Mouse (Mus musculus): ENCODE data around the gene Tns1. TPM values are rescaled to one million over a fixed set of nuclear protein-coding genes. Genes with fewer than 3 reads are reported as not detected.

Tns1 gene
- polyA plus RNA-seq, 1 experiment from 2014 or later: 11.3 TPM

GRCm38 (mm10) chr1:74130883-74131659, 6.8 kb upstream of the Tns1 start:
- 88% methylated on average over 8 of the region's 8 CpGs for WGBS

GRCm38 (mm10) chr1:74124991-74125552, 823 bp upstream of the Tns1 start, which contains the start of gene Rufy4:
Gene Rufy4, plus strand, starts transcription at chr1:74125541.
- peak within 1 kb of the TSS; percentile 81 for H3K4me2 ChIP-seq (ENCODE audit: low read depth, low read length)
- H3K9ac ChIP-seq (replicated peaks; ENCODE audit: low read depth, low read length): peak within 1 kb of the TSS; percentile 55
- H3K27ac ChIP-seq (ENCODE audit: low read depth, low read length): no peak within 1 kb of the TSS
- WGBS: under 1% methylated on average over 12 of the region's 12 CpGs
- H3K36me3 ChIP-seq (ENCODE audit: control insufficient read depth, insufficient read depth, low read length): no peaks in the 10 kb centered on the region
- ATAC-seq (ENCODE audit: low read depth): peak; percentile 60
- H3K27me3 ChIP-seq (ENCODE audit: control insufficient read depth, insufficient read depth, low read length): peaks cover 7% of the 10 kb centered on the region; the same call in 1 of the 2 replicates
- no peaks in the 10 kb centered on the region for H3K9me3 ChIP-seq (ENCODE audit: control insufficient read depth, low read length)
- peaks cover 10% of the 10 kb centered on the region; the same call in 1 of the 2 replicates for H3K4me1 ChIP-seq (ENCODE audit: control insufficient read depth, insufficient read depth, low read length)
- H3K4me3 ChIP-seq (ENCODE audit: low read depth, low read length): peak within 1 kb of the TSS; percentile 43

More at GRCm38 (mm10) chr1:74130883-74131659, 6.8 kb upstream of the Tns1 start:
- no peaks in the 10 kb centered on the region for H3K27me3 ChIP-seq (ENCODE audit: control insufficient read depth, insufficient read depth, low read length)
- no peak overlapping the region for H3K4me2 ChIP-seq (ENCODE audit: low read depth, low read length)
- H3K4me3 ChIP-seq (ENCODE audit: low read depth, low read length): no peak overlapping the region
- no peaks in the 10 kb centered on the region for H3K9me3 ChIP-seq (ENCODE audit: control insufficient read depth, low read length)
- ATAC-seq (ENCODE audit: low read depth): no peak
- H3K36me3 ChIP-seq (ENCODE audit: control insufficient read depth, insufficient read depth, low read length): no peaks in the 10 kb centered on the region
- no peaks in the 10 kb centered on the region for H3K4me1 ChIP-seq (ENCODE audit: control insufficient read depth, insufficient read depth, low read length)
- H3K27ac ChIP-seq (ENCODE audit: low read depth, low read length): no peak overlapping the region
- H3K9ac ChIP-seq (replicated peaks; ENCODE audit: low read depth, low read length): no peak overlapping the region

DNA sequence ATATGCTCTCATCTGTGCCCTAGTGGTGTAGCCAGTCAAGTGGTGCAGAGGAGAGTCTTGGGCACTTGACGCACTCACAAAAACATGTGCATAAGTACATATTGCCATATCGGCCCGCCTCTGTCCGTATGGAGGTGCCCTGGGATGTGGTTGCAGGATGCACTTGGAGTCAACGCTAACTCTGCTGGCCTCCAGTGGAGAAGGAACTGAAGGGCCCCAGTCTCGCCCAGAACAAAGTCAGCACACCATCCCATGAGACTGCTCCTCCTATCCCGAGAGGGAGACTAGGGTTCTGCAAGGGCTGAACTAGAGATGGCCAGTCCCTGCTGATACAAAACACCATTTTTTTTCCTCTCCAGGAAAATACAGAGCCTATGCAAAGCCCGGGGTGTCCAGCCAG, 1.0 kb downstream of the Tns1 start:
- Histone ChIP-seq H3K4me2 (ENCODE audit: low read depth, low read length) (peak overlapping the region; percentile 29; the same call in 1 of the 2 replicates), H3K9ac (replicated peaks; ENCODE audit: low read depth, low read length) (no peak overlapping the region), H3K36me3 (ENCODE audit: control insufficient read depth, insufficient read depth, low read length) (no peaks in the 10 kb centered on the region), H3K27ac (ENCODE audit: low read depth, low read length) (no peak overlapping the region), H3K9me3 (ENCODE audit: control insufficient read depth, low read length) (no peaks in the 10 kb centered on the region), H3K27me3 (ENCODE audit: control insufficient read depth, insufficient read depth, low read length) (peaks cover 7% of the 10 kb centered on the region; the same call in 1 of the 2 replicates), H3K4me1 (ENCODE audit: control insufficient read depth, insufficient read depth, low read length) (peaks cover 10% of the 10 kb centered on the region; the same call in 1 of the 2 replicates), H3K4me3 (ENCODE audit: low read depth, low read length) (no peak overlapping the region)
- no peak for ATAC-seq (ENCODE audit: low read depth)
- WGBS: 55% methylated on average over 8 of the region's 8 CpGs

DNA sequence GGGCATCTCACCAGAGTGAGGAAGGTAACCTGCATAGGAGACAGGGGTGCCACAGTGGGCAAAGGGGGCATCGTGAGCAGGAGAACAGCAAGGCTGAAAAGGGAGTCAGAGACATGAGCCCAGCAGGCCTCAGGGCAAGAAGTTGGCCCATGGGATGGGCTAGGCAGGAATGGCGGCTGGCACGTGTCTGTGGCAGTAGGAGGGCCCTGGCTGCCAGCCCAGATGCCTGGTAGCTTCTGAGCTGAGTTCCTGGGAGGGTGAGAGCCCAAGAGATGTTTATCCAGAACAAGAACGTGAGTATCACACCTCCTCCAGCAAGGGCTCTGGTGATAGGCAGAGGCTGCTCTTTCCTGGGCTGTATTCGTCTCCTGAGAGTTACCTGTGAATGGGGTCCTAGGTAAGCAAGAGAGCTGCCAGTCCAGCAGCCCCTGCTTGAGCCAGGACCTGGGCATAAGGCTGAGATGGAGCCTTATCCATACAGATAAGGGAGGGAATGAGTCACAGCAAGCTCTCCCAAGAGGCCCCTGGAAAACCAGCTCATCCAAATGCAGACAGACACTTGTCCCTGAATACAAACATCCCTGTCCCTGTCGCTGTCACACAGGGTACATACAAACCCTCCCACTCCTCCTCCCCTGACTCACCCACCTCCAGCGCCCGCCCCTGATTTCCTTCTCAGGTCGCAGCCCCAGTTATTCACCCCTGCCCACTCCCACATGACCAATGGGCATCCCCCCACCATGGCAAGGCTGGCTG, 2.2 kb downstream of the Tns1 start:
- Histone ChIP-seq H3K4me1 (ENCODE audit: control insufficient read depth, insufficient read depth, low read length) (peaks cover 10% of the 10 kb centered on the region; the same call in 1 of the 2 replicates), H3K9ac (replicated peaks; ENCODE audit: low read depth, low read length) (no peak overlapping the region), H3K27ac (ENCODE audit: low read depth, low read length) (no peak overlapping the region), H3K4me2 (ENCODE audit: low read depth, low read length) (0 out of 2 replicates have a peak overlapping the region, but pooled peaks have one; percentile 1), H3K9me3 (ENCODE audit: control insufficient read depth, low read length) (no peaks in the 10 kb centered on the region), H3K27me3 (ENCODE audit: control insufficient read depth, insufficient read depth, low read length) (peaks cover 7% of the 10 kb centered on the region; the same call in 1 of the 2 replicates), H3K36me3 (ENCODE audit: control insufficient read depth, insufficient read depth, low read length) (no peaks in the 10 kb centered on the region), H3K4me3 (ENCODE audit: low read depth, low read length) (no peak overlapping the region)
- 38% methylated on average over 9 of the region's 9 CpGs for WGBS
- ATAC-seq (ENCODE audit: low read depth): peak; percentile 45; the same call in 1 of the 2 replicates

DNA sequence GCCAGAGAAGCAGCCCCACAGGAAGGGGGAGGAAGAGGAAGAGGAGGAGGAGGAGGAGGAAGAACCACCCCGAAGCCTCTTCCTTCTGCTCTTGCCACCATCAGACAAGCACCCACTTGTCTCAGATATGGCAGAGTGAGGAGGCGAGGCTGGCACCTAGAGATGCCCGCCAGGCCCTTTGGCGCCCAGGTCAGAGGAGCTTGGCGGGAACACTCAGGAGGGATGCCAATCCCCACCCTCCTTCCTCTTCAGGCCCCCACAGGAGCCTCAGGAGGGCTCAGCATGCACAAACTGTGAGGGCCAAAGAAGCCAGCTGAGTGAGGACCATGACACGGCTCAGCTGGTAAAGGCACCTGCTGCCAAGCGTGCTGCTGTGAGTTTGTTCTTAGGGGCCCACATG, 3.1 kb downstream of the Tns1 start:
- peaks cover 7% of the 10 kb centered on the region; the same call in 1 of the 2 replicates for H3K27me3 ChIP-seq (ENCODE audit: control insufficient read depth, insufficient read depth, low read length)
- 88% methylated on average over 7 of the region's 7 CpGs for WGBS

GRCm38 (mm10) chr1:74119115-74119514, 5.1 kb downstream of the Tns1 start:
- peak; percentile 21; the same call in 1 of the 2 replicates for ATAC-seq (ENCODE audit: low read depth)
- WGBS: 46% methylated on average over 1 of the region's 1 CpGs

More for the DNA sequence above, 3.1 kb downstream of the Tns1 start:
- Histone ChIP-seq H3K9ac (replicated peaks; ENCODE audit: low read depth, low read length) (no peak overlapping the region), H3K4me2 (ENCODE audit: low read depth, low read length) (no peak overlapping the region), H3K4me3 (ENCODE audit: low read depth, low read length) (no peak overlapping the region), H3K4me1 (ENCODE audit: control insufficient read depth, insufficient read depth, low read length) (peaks cover 10% of the 10 kb centered on the region; the same call in 1 of the 2 replicates), H3K36me3 (ENCODE audit: control insufficient read depth, insufficient read depth, low read length) (no peaks in the 10 kb centered on the region), H3K27ac (ENCODE audit: low read depth, low read length) (no peak overlapping the region), H3K9me3 (ENCODE audit: control insufficient read depth, low read length) (no peaks in the 10 kb centered on the region)
- no peak for ATAC-seq (ENCODE audit: low read depth)

DNA sequence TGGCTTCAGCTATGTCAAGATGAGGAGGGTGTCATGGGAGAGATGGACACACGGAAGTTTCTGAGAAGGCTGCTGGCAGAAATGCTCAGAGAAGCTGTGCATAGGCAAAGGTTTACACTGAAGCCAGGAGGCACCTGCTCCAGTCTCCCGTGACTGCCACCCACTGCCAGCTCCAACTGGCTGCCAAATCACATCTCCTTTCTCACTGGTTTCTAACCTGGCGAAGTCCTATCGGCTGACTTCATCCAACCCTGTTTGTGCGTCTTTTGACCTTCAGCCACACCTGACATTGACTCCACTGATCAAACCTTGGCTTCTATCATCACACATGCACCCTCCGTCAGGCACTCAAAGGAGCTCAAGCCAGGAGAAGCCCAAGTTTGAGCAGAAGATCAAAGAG, 6.4 kb downstream of the Tns1 start:
- no peak overlapping the region for H3K4me3 ChIP-seq (ENCODE audit: low read depth, low read length)
- no peaks in the 10 kb centered on the region for H3K27me3 ChIP-seq (ENCODE audit: control insufficient read depth, insufficient read depth, low read length)
- 95% methylated on average over 6 of the region's 6 CpGs for WGBS
- no peaks in the 10 kb centered on the region for H3K36me3 ChIP-seq (ENCODE audit: control insufficient read depth, insufficient read depth, low read length)
- ATAC-seq (ENCODE audit: low read depth): no peak
- H3K9ac ChIP-seq (replicated peaks; ENCODE audit: low read depth, low read length): no peak overlapping the region
- no peaks in the 10 kb centered on the region for H3K4me1 ChIP-seq (ENCODE audit: control insufficient read depth, insufficient read depth, low read length)
- no peak overlapping the region for H3K4me2 ChIP-seq (ENCODE audit: low read depth, low read length)
- no peak overlapping the region for H3K27ac ChIP-seq (ENCODE audit: low read depth, low read length)
- no peaks in the 10 kb centered on the region for H3K9me3 ChIP-seq (ENCODE audit: control insufficient read depth, low read length)

More at GRCm38 (mm10) chr1:74119115-74119514, 5.1 kb downstream of the Tns1 start:
- H3K9me3 ChIP-seq (ENCODE audit: control insufficient read depth, low read length): no peaks in the 10 kb centered on the region
- H3K27me3 ChIP-seq (ENCODE audit: control insufficient read depth, insufficient read depth, low read length): peaks cover 5% of the 10 kb centered on the region; the same call in 1 of the 2 replicates
- no peak overlapping the region for H3K27ac ChIP-seq (ENCODE audit: low read depth, low read length)
- H3K4me1 ChIP-seq (ENCODE audit: control insufficient read depth, insufficient read depth, low read length): peaks cover 1% of the 10 kb centered on the region; the same call in 1 of the 2 replicates
- no peak overlapping the region for H3K4me3 ChIP-seq (ENCODE audit: low read depth, low read length)
- H3K36me3 ChIP-seq (ENCODE audit: control insufficient read depth, insufficient read depth, low read length): no peaks in the 10 kb centered on the region
- no peak overlapping the region for H3K4me2 ChIP-seq (ENCODE audit: low read depth, low read length)
- no peak overlapping the region for H3K9ac ChIP-seq (replicated peaks; ENCODE audit: low read depth, low read length)

- Histone ChIP-seq H3K27ac (ENCODE audit: low read depth, low read length) (no peak overlapping the region), H3K36me3 (ENCODE audit: control insufficient read depth, insufficient read depth, low read length) (no peaks in the 10 kb centered on the region), H3K9ac (replicated peaks; ENCODE audit: low read depth, low read length) (no peak overlapping the region), H3K4me1 (ENCODE audit: control insufficient read depth, insufficient read depth, low read length) (0 out of 2 replicates have a peak, but pooled peaks cover 4% of the 10 kb centered on the region), H3K9me3 (ENCODE audit: control insufficient read depth, low read length) (no peaks in the 10 kb centered on the region), H3K4me3 (ENCODE audit: low read depth, low read length) (no peak overlapping the region), H3K4me2 (ENCODE audit: low read depth, low read length) (no peak overlapping the region), H3K27me3 (ENCODE audit: control insufficient read depth, insufficient read depth, low read length) (no peaks in the 10 kb centered on the region)
- ATAC-seq (ENCODE audit: low read depth): no peak
- 49% methylated on average over 3 of the region's 3 CpGs for WGBS
These were observed 11.2 kb downstream of the Tns1 start for GRCm38 (mm10) chr1:74113071-74113470.
